Mouse (Mus musculus) yolk sac, embryonic 10.5 days (tissue): Measurements from ENCODE around the gene Meis2.

Source experiments
- DNase-seq: peaks from one replicate; pipeline ENCODE4 v3.0.0-alpha.2; 2017; ENCODE audit warnings: low spot score

The Meis2 gene

GRCm38 (mm10) chr2:116067711-116068110 is 2.1 kb upstream of the Meis2 start:
- no peak for DNase-seq

- DNase-seq, result peak; percentile 89
These were observed 1.4 kb upstream of the Meis2 start for GRCm38 (mm10) chr2:116067065-116067497.

- DNase-seq, result peak; percentile 45
These were observed 660 bp upstream of the Meis2 start for GRCm38 (mm10) chr2:116066057-116066941.

- DNase-seq, result no peak
These were observed 582 bp downstream of the Meis2 start for GRCm38 (mm10) chr2:116065057-116065456.

- peak; percentile 43 for DNase-seq
These were observed 1.1 kb downstream of the Meis2 start for GRCm38 (mm10) chr2:116064521-116064920.

- peak; percentile 63 for DNase-seq
These were observed 1.8 kb downstream of the Meis2 start for GRCm38 (mm10) chr2:116063819-116064293.

- DNase-seq, result peak; percentile 35
These were observed 2.7 kb downstream of the Meis2 start for GRCm38 (mm10) chr2:116062761-116063441.

GRCm38 (mm10) chr2:116062251-116062651 is 3.4 kb downstream of the Meis2 start:
- DNase-seq, result peak; percentile 51

GRCm38 (mm10) chr2:116061401-116062021 is 4.1 kb downstream of the Meis2 start:
- DNase-seq, result peak; percentile 46

- DNase-seq, result peak; percentile 28
These were observed 4.8 kb downstream of the Meis2 start for GRCm38 (mm10) chr2:116060701-116061400.

GRCm38 (mm10) chr2:116060210-116060609 is 5.4 kb downstream of the Meis2 start:
- DNase-seq, result peak; percentile 39

- no peak for DNase-seq
These were observed 6.0 kb downstream of the Meis2 start for GRCm38 (mm10) chr2:116059661-116060060.

- no peak for DNase-seq
These were observed 6.6 kb downstream of the Meis2 start for GRCm38 (mm10) chr2:116059066-116059465.

GRCm38 (mm10) chr2:116058511-116058910 is 7.1 kb downstream of the Meis2 start:
- no peak for DNase-seq

GRCm38 (mm10) chr2:116056826-116057225 is 8.8 kb downstream of the Meis2 start:
- DNase-seq, result no peak

- DNase-seq, result no peak
These were observed 9.7 kb downstream of the Meis2 start for GRCm38 (mm10) chr2:116055686-116056620.

- no peak for DNase-seq
These were observed 11.7 kb downstream of the Meis2 start for GRCm38 (mm10) chr2:116053931-116054330.

- no peak for DNase-seq
These were observed 12.8 kb downstream of the Meis2 start for GRCm38 (mm10) chr2:116052688-116053421.

- no peak for DNase-seq
These were observed 13.6 kb downstream of the Meis2 start for GRCm38 (mm10) chr2:116051906-116052614.
